Mouse (Mus musculus): Measurements from ENCODE around the gene Dnah7c. TPM values are rescaled to one million over a fixed set of nuclear protein-coding genes. Genes with fewer than 3 reads are reported as not detected.
"Not testable (repeated sequence)": the region's sequence is repeated elsewhere in the genome, so short reads cannot be mapped to it uniquely, and the experiment has no call there.

Dnah7c gene
- polyA plus RNA-seq, 1 experiment from 2014 or later = 0.11 TPM

DNA sequence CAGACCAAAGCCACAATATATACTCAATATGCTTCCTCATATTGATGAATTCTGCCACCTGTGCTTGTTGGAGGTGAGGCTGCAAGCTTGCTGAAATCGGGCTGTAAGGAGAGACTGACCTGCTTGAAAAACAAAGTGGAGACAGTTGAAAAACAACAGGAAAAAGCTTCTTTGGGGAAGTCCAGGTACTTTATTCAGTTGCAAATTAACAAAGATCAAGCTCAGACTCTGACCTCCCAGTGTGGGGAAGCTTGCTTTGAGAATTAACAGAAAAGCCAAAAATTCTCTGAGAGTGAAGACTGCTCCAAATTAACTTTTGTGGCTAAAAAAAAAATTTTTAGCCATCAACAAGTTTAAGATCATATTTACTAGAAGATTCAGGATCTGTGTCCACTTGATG is 194.9 kb downstream of the Dnah7c start:
- Histone ChIP-seq H3K36me3 (replicated peaks; ENCODE audit: control insufficient read depth, insufficient read depth, low read depth, low read length) (no peaks in the 10 kb centered on the region), H3K4me1 (ENCODE audit: control insufficient read depth, insufficient read depth, low read length) (no peaks in the 10 kb centered on the region)
- DNase-seq (ENCODE audit: low spot score) = no peak

DNA sequence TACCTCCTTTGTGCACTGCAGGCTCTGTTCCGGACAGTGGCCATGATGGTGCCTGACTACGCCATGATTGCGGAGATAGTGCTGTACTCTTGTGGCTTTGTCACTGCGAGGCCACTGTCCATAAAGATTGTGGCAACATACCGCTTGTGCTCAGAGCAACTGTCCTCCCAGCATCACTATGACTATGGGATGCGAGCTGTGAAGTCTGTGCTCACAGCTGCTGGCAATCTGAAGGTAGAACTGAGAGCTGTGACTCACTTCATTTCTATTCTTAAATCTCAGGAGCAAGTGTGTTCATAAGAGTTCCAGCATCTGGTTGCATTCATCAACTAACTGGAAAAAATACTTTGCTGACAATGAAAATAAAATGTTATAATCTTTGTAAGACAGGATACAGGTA is 200.5 kb downstream of the Dnah7c start:
- H3K27me3 ChIP-seq (ENCODE audit: control insufficient read depth, insufficient read depth, low read length); ATAC-seq (replicated peaks; ENCODE audit: insufficient number of reproducible peaks, low FRiP score, low TSS enrichment, low read depth): not testable (repeated sequence)
- WGBS = 90% methylated on average over 6 of the region's 6 CpGs

More for the DNA sequence above, 194.9 kb downstream of the Dnah7c start:
- no peak for ATAC-seq (replicated peaks; ENCODE audit: insufficient number of reproducible peaks, low FRiP score, low TSS enrichment, low read depth)
- no peaks in the 10 kb centered on the region for H3K9me3 ChIP-seq (replicated peaks; ENCODE audit: control insufficient read depth, low read length)
- H3K4me3 ChIP-seq (ENCODE audit: low read depth, low read length) = no peak overlapping the region
- H3K4me2 ChIP-seq (ENCODE audit: low read depth, low read length) = no peak overlapping the region
- H3K27ac ChIP-seq (replicated peaks; ENCODE audit: low read depth, low read length) = no peak overlapping the region
- no peaks in the 10 kb centered on the region for H3K27me3 ChIP-seq (ENCODE audit: control insufficient read depth, insufficient read depth, low read length)
- no peak overlapping the region for H3K9ac ChIP-seq (replicated peaks; ENCODE audit: low read length)
- WGBS = 67% methylated on average over 1 of the region's 1 CpGs

GRCm38 (mm10) chr1:46649821-46650220 is 224.4 kb downstream of the Dnah7c start:
- H3K27me3 ChIP-seq (ENCODE audit: control insufficient read depth, insufficient read depth, low read length); DNase-seq (ENCODE audit: low spot score); H3K4me2 ChIP-seq (ENCODE audit: low read depth, low read length); ATAC-seq (replicated peaks; ENCODE audit: insufficient number of reproducible peaks, low FRiP score, low TSS enrichment, low read depth); H3K36me3 ChIP-seq (replicated peaks; ENCODE audit: control insufficient read depth, insufficient read depth, low read depth, low read length); H3K27ac ChIP-seq (replicated peaks; ENCODE audit: low read depth, low read length); H3K9ac ChIP-seq (replicated peaks; ENCODE audit: low read length); H3K9me3 ChIP-seq (replicated peaks; ENCODE audit: control insufficient read depth, low read length); H3K4me1 ChIP-seq (ENCODE audit: control insufficient read depth, insufficient read depth, low read length); H3K4me3 ChIP-seq (ENCODE audit: low read depth, low read length): not testable (repeated sequence)
- WGBS = 82% methylated on average over 4 of the region's 4 CpGs

More for the DNA sequence above, 200.5 kb downstream of the Dnah7c start:
- not testable (repeated sequence) for H3K9me3 ChIP-seq (replicated peaks; ENCODE audit: control insufficient read depth, low read length); H3K4me1 ChIP-seq (ENCODE audit: control insufficient read depth, insufficient read depth, low read length); H3K4me2 ChIP-seq (ENCODE audit: low read depth, low read length); H3K4me3 ChIP-seq (ENCODE audit: low read depth, low read length); H3K36me3 ChIP-seq (replicated peaks; ENCODE audit: control insufficient read depth, insufficient read depth, low read depth, low read length); DNase-seq (ENCODE audit: low spot score); H3K9ac ChIP-seq (replicated peaks; ENCODE audit: low read length); H3K27ac ChIP-seq (replicated peaks; ENCODE audit: low read depth, low read length)

- H3K9ac ChIP-seq (replicated peaks; ENCODE audit: low read length); H3K4me3 ChIP-seq (ENCODE audit: low read depth, low read length); H3K4me2 ChIP-seq (ENCODE audit: low read depth, low read length); H3K27me3 ChIP-seq (ENCODE audit: control insufficient read depth, insufficient read depth, low read length); H3K4me1 ChIP-seq (ENCODE audit: control insufficient read depth, insufficient read depth, low read length); ATAC-seq (replicated peaks; ENCODE audit: insufficient number of reproducible peaks, low FRiP score, low TSS enrichment, low read depth); H3K36me3 ChIP-seq (replicated peaks; ENCODE audit: control insufficient read depth, insufficient read depth, low read depth, low read length); H3K9me3 ChIP-seq (replicated peaks; ENCODE audit: control insufficient read depth, low read length); H3K27ac ChIP-seq (replicated peaks; ENCODE audit: low read depth, low read length); DNase-seq (ENCODE audit: low spot score): not testable (repeated sequence)
- 36% methylated on average over 2 of the region's 2 CpGs for WGBS
Measured at GRCm38 (mm10) chr1:46652721-46653120, 227.3 kb downstream of the Dnah7c start.

DNA sequence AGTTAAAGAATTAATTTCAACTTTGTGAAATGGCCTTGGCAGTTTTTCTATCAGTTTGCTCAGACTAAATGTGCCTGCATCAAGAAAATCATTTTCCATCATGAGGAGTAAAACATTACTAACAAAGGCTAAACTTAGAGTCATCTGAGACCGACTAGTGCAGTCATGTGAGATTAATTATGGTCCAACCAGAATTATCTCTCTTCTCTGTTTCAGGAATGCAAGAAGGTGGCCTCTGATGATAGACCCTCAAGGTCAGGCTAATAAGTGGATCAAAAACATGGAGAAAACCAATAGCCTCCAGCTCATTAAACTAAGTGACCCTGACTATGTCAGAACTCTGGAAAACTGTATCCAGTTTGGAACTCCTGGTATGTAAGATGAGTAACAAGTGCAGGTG is 299.4 kb downstream of the Dnah7c start:
- not testable (repeated sequence) for ATAC-seq (replicated peaks; ENCODE audit: insufficient number of reproducible peaks, low FRiP score, low TSS enrichment, low read depth)
- 23% methylated on average over 1 of the region's 1 CpGs for WGBS

GRCm38 (mm10) chr1:46725266-46725665 is 299.9 kb downstream of the Dnah7c start:
- Histone ChIP-seq H3K9me3 (replicated peaks; ENCODE audit: control insufficient read depth, low read length) (no peaks in the 10 kb centered on the region), H3K4me1 (ENCODE audit: control insufficient read depth, insufficient read depth, low read length) (no peaks in the 10 kb centered on the region), H3K36me3 (replicated peaks; ENCODE audit: control insufficient read depth, insufficient read depth, low read depth, low read length) (no peaks in the 10 kb centered on the region), H3K27me3 (ENCODE audit: control insufficient read depth, insufficient read depth, low read length) (no peaks in the 10 kb centered on the region), H3K27ac (replicated peaks; ENCODE audit: low read depth, low read length) (no peak overlapping the region), H3K4me3 (ENCODE audit: low read depth, low read length) (no peak overlapping the region), H3K9ac (replicated peaks; ENCODE audit: low read length) (no peak overlapping the region), H3K4me2 (ENCODE audit: low read depth, low read length) (no peak overlapping the region)
- 63% methylated on average over 1 of the region's 1 CpGs for WGBS
- ATAC-seq (replicated peaks; ENCODE audit: insufficient number of reproducible peaks, low FRiP score, low TSS enrichment, low read depth) = no peak
- DNase-seq (ENCODE audit: low spot score) = no peak

More for the DNA sequence above, 299.4 kb downstream of the Dnah7c start:
- H3K4me2 ChIP-seq (ENCODE audit: low read depth, low read length); H3K27me3 ChIP-seq (ENCODE audit: control insufficient read depth, insufficient read depth, low read length); H3K4me3 ChIP-seq (ENCODE audit: low read depth, low read length); H3K4me1 ChIP-seq (ENCODE audit: control insufficient read depth, insufficient read depth, low read length); DNase-seq (ENCODE audit: low spot score); H3K36me3 ChIP-seq (replicated peaks; ENCODE audit: control insufficient read depth, insufficient read depth, low read depth, low read length); H3K27ac ChIP-seq (replicated peaks; ENCODE audit: low read depth, low read length); H3K9ac ChIP-seq (replicated peaks; ENCODE audit: low read length); H3K9me3 ChIP-seq (replicated peaks; ENCODE audit: control insufficient read depth, low read length): not testable (repeated sequence)

- H3K4me3 ChIP-seq (ENCODE audit: low read depth, low read length); H3K9ac ChIP-seq (replicated peaks; ENCODE audit: low read length); H3K9me3 ChIP-seq (replicated peaks; ENCODE audit: control insufficient read depth, low read length); H3K27ac ChIP-seq (replicated peaks; ENCODE audit: low read depth, low read length); ATAC-seq (replicated peaks; ENCODE audit: insufficient number of reproducible peaks, low FRiP score, low TSS enrichment, low read depth); H3K4me1 ChIP-seq (ENCODE audit: control insufficient read depth, insufficient read depth, low read length); H3K27me3 ChIP-seq (ENCODE audit: control insufficient read depth, insufficient read depth, low read length); H3K4me2 ChIP-seq (ENCODE audit: low read depth, low read length); H3K36me3 ChIP-seq (replicated peaks; ENCODE audit: control insufficient read depth, insufficient read depth, low read depth, low read length); DNase-seq (ENCODE audit: low spot score): not testable (repeated sequence)
- WGBS = 89% methylated on average over 2 of the region's 2 CpGs
Measured at GRCm38 (mm10) chr1:46725719-46726118, 300.3 kb downstream of the Dnah7c start.

- not testable (repeated sequence) for H3K4me1 ChIP-seq (ENCODE audit: control insufficient read depth, insufficient read depth, low read length); H3K9me3 ChIP-seq (replicated peaks; ENCODE audit: control insufficient read depth, low read length); DNase-seq (ENCODE audit: low spot score); ATAC-seq (replicated peaks; ENCODE audit: insufficient number of reproducible peaks, low FRiP score, low TSS enrichment, low read depth); H3K36me3 ChIP-seq (replicated peaks; ENCODE audit: control insufficient read depth, insufficient read depth, low read depth, low read length); H3K4me3 ChIP-seq (ENCODE audit: low read depth, low read length); H3K4me2 ChIP-seq (ENCODE audit: low read depth, low read length); H3K27ac ChIP-seq (replicated peaks; ENCODE audit: low read depth, low read length); H3K9ac ChIP-seq (replicated peaks; ENCODE audit: low read length); H3K27me3 ChIP-seq (ENCODE audit: control insufficient read depth, insufficient read depth, low read length)
- WGBS = 92% methylated on average over 3 of the region's 3 CpGs
Measured at GRCm38 (mm10) chr1:46729731-46730130, 304.3 kb downstream of the Dnah7c start.
